Mouse (Mus musculus): ENCODE measurements around the gene Krt80.

DNA sequence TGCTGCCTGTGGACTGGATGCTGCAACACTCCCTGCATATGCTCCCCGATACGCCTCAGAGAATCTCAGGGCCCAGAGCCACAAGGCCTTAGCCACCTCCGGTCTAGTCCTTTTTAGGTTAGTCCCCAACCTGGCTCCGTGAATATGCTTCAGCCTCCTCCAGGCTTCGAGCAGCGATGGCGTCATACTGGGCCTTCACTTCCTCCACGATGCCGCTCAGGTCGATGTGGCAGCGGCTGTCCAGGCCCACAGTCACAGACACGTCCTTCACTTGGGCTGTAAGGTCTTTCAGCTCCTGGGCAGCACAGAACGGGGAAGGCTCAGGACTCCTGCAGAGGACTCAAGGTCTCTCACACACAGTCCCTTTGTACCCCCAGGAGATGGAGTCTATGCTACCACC lies 17.9 kb downstream of the Krt80 start:
- TF ChIP-seq POLR2A (IDR thresholded peaks at IDR 0.05; ENCODE audit: control insufficient read depth, extremely low read depth, insufficient read depth, low read length, poor library complexity), result no peak
- no peak for TF ChIP-seq CTCF (IDR thresholded peaks at IDR 0.05; ENCODE audit: borderline replicate concordance, control insufficient read depth, extremely low read depth, insufficient read depth, low read length, poor library complexity)

All from thymus, adult 2 months (tissue).